14 mouse cellular contexts compared by ENCODE assay signal in the genomic region with DNA sequence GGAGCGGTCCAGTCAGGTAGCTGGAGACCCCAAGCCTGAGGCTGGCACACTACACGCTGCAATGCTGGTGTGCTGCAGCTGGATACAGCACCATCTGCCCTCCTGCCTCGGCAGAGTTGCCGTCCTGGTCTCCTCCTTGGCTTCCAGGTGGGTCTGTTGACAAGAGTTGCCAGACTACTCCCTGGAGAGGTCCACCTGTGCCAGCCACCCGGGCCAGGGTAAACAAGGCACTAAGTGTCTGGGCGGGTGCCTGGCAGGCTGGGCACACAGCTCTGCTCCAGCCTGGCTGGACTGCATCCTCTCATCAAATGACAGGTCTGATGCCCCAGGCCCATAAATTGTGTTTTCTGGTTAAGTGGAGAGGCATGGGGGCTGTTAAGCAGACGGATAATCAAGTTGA.
DNase-seq lines count a peak whose midpoint lies in the region; ATAC-seq and TF ChIP-seq lines count a peak whose summit lies in the region.
"Had no signal": no experiment of that assay in that cellular context is flagged by ENCODE, and none has a peak within 500 bp of the region (broad histone marks: within the 10 kb centered on the region; RNA-seq: fewer than 3 reads in every experiment).

No protein-coding gene starts in this region.

- peak overlapping the region; percentile 37 for H3K27ac ChIP-seq in intestine, embryonic 16.5 days (ENCODE audit: low read length)
- peak overlapping the region; percentile 95 for H3K27ac ChIP-seq in stomach, embryonic 15.5 days
- H3K27ac ChIP-seq in thymus, adult 2 months (ENCODE audit: control insufficient read depth, insufficient read depth, low read length): no peak overlapping the region
- H3K27ac ChIP-seq: hindbrain, postnatal 0 days; liver, embryonic 14.5 days had no signal

- peak; percentile 27 for DNase-seq in gastrocnemius, postnatal 14 days
- DNase-seq in gastrocnemius, adult 18-20 months (ENCODE audit: low spot score): no peak
- peak; percentile 57 to 72 for DNase-seq in lung, adult 18-20 months
- no peak for DNase-seq in lung, postnatal 10 days
- no peak for DNase-seq in thymus, adult 2 months
- DNase-seq in frontal cortex, adult 2 months (ENCODE audit: extremely low spot score in 1 of 2, low spot score in 1 of 2): no peak
- DNase-seq: heart, adult 11 months; kidney, postnatal 14 days; thymus, postnatal 4 days had no signal

- 52% methylated on average over 7 of the region's 7 CpGs for WGBS in intestine, embryonic 16.5 days
- 57% methylated on average over 7 of the region's 7 CpGs for WGBS in stomach, embryonic 15.5 days
- WGBS in thymus, adult 2 months: 68% methylated on average over 7 of the region's 7 CpGs

- H3K4me1 ChIP-seq in intestine, embryonic 16.5 days (ENCODE audit: control insufficient read depth, insufficient read depth, low read length): peaks cover 29% of the 10 kb centered on the region
- H3K4me1 ChIP-seq in stomach, embryonic 15.5 days: peaks cover 30% of the 10 kb centered on the region
- peaks cover 3% of the 10 kb centered on the region; the same call in 1 of the 2 replicates for H3K4me1 ChIP-seq in thymus, adult 2 months (replicated peaks; ENCODE audit: control insufficient read depth, insufficient read depth, low read length)

- no peaks in the 10 kb centered on the region for H3K27me3 ChIP-seq in intestine, embryonic 16.5 days (replicated peaks; ENCODE audit: control insufficient read depth, insufficient read depth, low read length)
- no peaks in the 10 kb centered on the region for H3K27me3 ChIP-seq in stomach, embryonic 15.5 days (replicated peaks)
- peaks cover 6% of the 10 kb centered on the region; the same call in 1 of the 2 replicates for H3K27me3 ChIP-seq in thymus, adult 2 months (ENCODE audit: control insufficient read depth, insufficient read depth, low read length)
- H3K27me3 ChIP-seq: Patski had no signal

- H3K9ac ChIP-seq in intestine, embryonic 16.5 days (ENCODE audit: low read depth, low read length): no peak overlapping the region
- no peak overlapping the region for H3K9ac ChIP-seq in stomach, embryonic 15.5 days
- H3K9ac ChIP-seq: liver, embryonic 14.5 days had no signal

- ATAC-seq in intestine, embryonic 16.5 days: no peak
- ATAC-seq in stomach, embryonic 15.5 days (ENCODE audit: insufficient read depth, low FRiP score, low read depth): no peak
- ATAC-seq: Patski had no signal

- no peak for TF ChIP-seq POLR2A in thymus, adult 2 months (IDR thresholded peaks at IDR 0.05; ENCODE audit: control insufficient read depth, extremely low read depth, insufficient read depth, low read length, poor library complexity)

- H3K4me3 ChIP-seq in intestine, embryonic 16.5 days (ENCODE audit: low read length): no peak overlapping the region
- no peak overlapping the region for H3K4me3 ChIP-seq in stomach, embryonic 15.5 days (replicated peaks)
- no peak overlapping the region for H3K4me3 ChIP-seq in thymus, adult 2 months (ENCODE audit: control insufficient read depth, insufficient read depth, low read length)

- no peaks in the 10 kb centered on the region for H3K36me3 ChIP-seq in intestine, embryonic 16.5 days (ENCODE audit: control insufficient read depth, insufficient read depth, low read length)
- no peaks in the 10 kb centered on the region for H3K36me3 ChIP-seq in stomach, embryonic 15.5 days
- no peaks in the 10 kb centered on the region for H3K36me3 ChIP-seq in thymus, adult 2 months (ENCODE audit: control insufficient read depth, insufficient read depth, low read length)

- no peaks in the 10 kb centered on the region for H3K9me3 ChIP-seq in intestine, embryonic 16.5 days (ENCODE audit: control insufficient read depth, low read length)
- no peaks in the 10 kb centered on the region for H3K9me3 ChIP-seq in stomach, embryonic 15.5 days

- intact Hi-C loops in gastrocnemius, postnatal 14 days (cut with DNase I; ENCODE audit: low total_unique reads): loop anchor here (5.0 kb wide), 1 partner anchor 42 kb away; no protein-coding TSS in a partner anchor

- TF ChIP-seq CTCF in thymus, adult 2 months (IDR thresholded peaks at IDR 0.05; ENCODE audit: borderline replicate concordance, control insufficient read depth, extremely low read depth, insufficient read depth, low read length, poor library complexity): no peak

- H3K4me2 ChIP-seq in intestine, embryonic 16.5 days (ENCODE audit: low read depth, low read length): no peak overlapping the region
- no peak overlapping the region for H3K4me2 ChIP-seq in stomach, embryonic 15.5 days

Comparison
In these comparisons a context has a peak if more than half of its experiments do, and no peak if none do; other contexts are left out.
1. DNase-seq: peak in gastrocnemius, postnatal 14 days (single experiment) and lung, adult 18-20 months (2 of 2); none in gastrocnemius, adult 18-20 months (single experiment), lung, postnatal 10 days (single experiment), thymus, adult 2 months (single experiment) and frontal cortex, adult 2 months (0 of 2).